Comparison of ENCODE assay signal across 21 mouse cellular contexts in genomic region chr17:42908136-42908535, GRCm38 (mm10). TPM values are rescaled to one million over a fixed set of nuclear protein-coding genes. Genes with fewer than 3 reads are reported as not detected.
A peak's percentile ranks its signal among the peaks of the same experiment; 100 is the strongest.
DNase-seq lines count a peak whose midpoint lies in the region; ATAC-seq and TF ChIP-seq lines count a peak whose summit lies in the region.
"Had no signal": no experiment of that assay in that cellular context is flagged by ENCODE, and none has a peak within 500 bp of the region (broad histone marks: within the 10 kb centered on the region; RNA-seq: fewer than 3 reads in every experiment).

No protein-coding gene starts in this region.

- H3K27me3 ChIP-seq in ES-Bruce4 (ENCODE audit: control insufficient read depth, insufficient read depth, low read length, poor library complexity, severe bottlenecking): no peaks in the 10 kb centered on the region
- H3K27me3 ChIP-seq in intestine, postnatal 0 days (replicated peaks; ENCODE audit: control insufficient read depth, insufficient read depth, low read length): no peaks in the 10 kb centered on the region
- H3K27me3 ChIP-seq in kidney, embryonic 16.5 days (ENCODE audit: insufficient read depth, low read length): no peaks in the 10 kb centered on the region
- H3K27me3 ChIP-seq in small intestine, adult 2 months (ENCODE audit: control insufficient read depth, insufficient read depth, low read length): no peaks in the 10 kb centered on the region
- H3K27me3 ChIP-seq: embryonic facial prominence, embryonic 12.5 days had no signal

- ATAC-seq in intestine, postnatal 0 days: no peak
- no peak for ATAC-seq in kidney, embryonic 16.5 days (ENCODE audit: low FRiP score, low TSS enrichment)
- ATAC-seq: forebrain, postnatal 0 days; hindbrain, embryonic 16.5 days had no signal

- H3K9ac ChIP-seq in ES-Bruce4 (ENCODE audit: low read depth, poor library complexity, severe bottlenecking): no peak overlapping the region
- no peak overlapping the region for H3K9ac ChIP-seq in intestine, postnatal 0 days (ENCODE audit: low read depth, low read length)
- H3K9ac ChIP-seq in kidney, embryonic 16.5 days (replicated peaks; ENCODE audit: low read length): no peak overlapping the region
- H3K9ac ChIP-seq: embryonic facial prominence, embryonic 12.5 days; forebrain, postnatal 0 days; liver, embryonic 14.5 days had no signal

- no peaks in the 10 kb centered on the region for H3K36me3 ChIP-seq in ES-Bruce4 (ENCODE audit: control insufficient read depth, insufficient read depth, low read length, poor library complexity, severe bottlenecking)
- no peaks in the 10 kb centered on the region for H3K36me3 ChIP-seq in intestine, postnatal 0 days (ENCODE audit: control insufficient read depth, insufficient read depth)
- no peaks in the 10 kb centered on the region for H3K36me3 ChIP-seq in kidney, embryonic 16.5 days (ENCODE audit: insufficient read depth, low read length)
- H3K36me3 ChIP-seq in small intestine, adult 2 months (ENCODE audit: control insufficient read depth, insufficient read depth, low read length): no peaks in the 10 kb centered on the region
- H3K36me3 ChIP-seq: embryonic facial prominence, embryonic 12.5 days; hindbrain, embryonic 10.5 days had no signal

- H3K4me3 ChIP-seq in ES-Bruce4 (ENCODE audit: low read depth, low read length): no peak overlapping the region
- H3K4me3 ChIP-seq in intestine, postnatal 0 days (ENCODE audit: low read depth, low read length): no peak overlapping the region
- no peak overlapping the region for H3K4me3 ChIP-seq in kidney, embryonic 16.5 days (ENCODE audit: low read length)
- no peak overlapping the region for H3K4me3 ChIP-seq in small intestine, adult 2 months (ENCODE audit: low read depth, low read length)
- H3K4me3 ChIP-seq: embryonic facial prominence, embryonic 12.5 days; hindbrain, embryonic 10.5 days; left cerebral cortex, adult 2 months had no signal

- peaks cover 3% of the 10 kb centered on the region for H3K4me1 ChIP-seq in ES-Bruce4 (ENCODE audit: control insufficient read depth, insufficient read depth, low read length)
- H3K4me1 ChIP-seq in intestine, postnatal 0 days (replicated peaks; ENCODE audit: control insufficient read depth, insufficient read depth, low read length): no peaks in the 10 kb centered on the region
- H3K4me1 ChIP-seq in kidney, embryonic 16.5 days (ENCODE audit: insufficient read depth, low read length): peaks cover 29% of the 10 kb centered on the region
- H3K4me1 ChIP-seq in small intestine, adult 2 months (ENCODE audit: control insufficient read depth, insufficient read depth, insufficient read length, low read length): peaks cover 21% of the 10 kb centered on the region; the same call in 1 of the 2 replicates
- H3K4me1 ChIP-seq: embryonic facial prominence, embryonic 12.5 days; hindbrain, embryonic 10.5 days had no signal

- no peak overlapping the region for H3K4me2 ChIP-seq in intestine, postnatal 0 days (replicated peaks; ENCODE audit: low read depth)
- no peak overlapping the region for H3K4me2 ChIP-seq in kidney, embryonic 16.5 days (replicated peaks; ENCODE audit: low read depth, low read length)
- H3K4me2 ChIP-seq: embryonic facial prominence, embryonic 12.5 days; midbrain, embryonic 11.5 days had no signal

- DNase-seq in frontal cortex, postnatal 25 days (ENCODE audit: low spot score in 2 of 2): no peak
- no peak for DNase-seq in gastrocnemius, postnatal 4 days (ENCODE audit: low spot score in 2 of 2)
- DNase-seq in urinary bladder, adult 2 months (ENCODE audit: low spot score): no peak
- DNase-seq: adrenal gland, postnatal 10 days; cerebellum, adult 18-20 months; cerebellum, postnatal 14 days; forebrain, postnatal 0 days; gastrocnemius, postnatal 36 days; right cerebral cortex, adult 18-20 months; right cerebral cortex, postnatal 4 days; thymus, postnatal 14 days had no signal

- H3K9me3 ChIP-seq in ES-Bruce4 (replicated peaks; ENCODE audit: control insufficient read depth, insufficient read depth, low read length, poor library complexity, severe bottlenecking): no peaks in the 10 kb centered on the region; the same call in 1 of the 2 replicates
- H3K9me3 ChIP-seq in intestine, postnatal 0 days (ENCODE audit: control insufficient read depth): no peaks in the 10 kb centered on the region
- H3K9me3 ChIP-seq in kidney, embryonic 16.5 days (ENCODE audit: low read length): no peaks in the 10 kb centered on the region
- H3K9me3 ChIP-seq: embryonic facial prominence, embryonic 12.5 days; hindbrain, embryonic 10.5 days had no signal

- H3K27ac ChIP-seq in ES-Bruce4 (ENCODE audit: insufficient read depth, low read length): peak overlapping the region; percentile 60; the same call in 1 of the 2 replicates
- H3K27ac ChIP-seq in intestine, postnatal 0 days (ENCODE audit: low read depth, low read length): peak overlapping the region; percentile 72
- H3K27ac ChIP-seq in kidney, embryonic 16.5 days (ENCODE audit: low read length): peak overlapping the region; percentile 94
- peak overlapping the region; percentile 92 for H3K27ac ChIP-seq in small intestine, adult 2 months (ENCODE audit: insufficient read depth, low read depth, low read length)
- H3K27ac ChIP-seq: embryonic facial prominence, embryonic 12.5 days; hindbrain, embryonic 10.5 days; left cerebral cortex, adult 2 months; liver, embryonic 14.5 days had no signal

- TF ChIP-seq EP300 in ES-Bruce4 (IDR thresholded peaks at IDR 0.05; ENCODE audit: insufficient read depth, low read depth, low read length): no peak

- no peak for TF ChIP-seq CTCF in ES-Bruce4 (IDR thresholded peaks at IDR 0.05; ENCODE audit: low read depth, low read length)
- no peak for TF ChIP-seq CTCF in intestine, postnatal 0 days (IDR thresholded peaks at IDR 0.05; ENCODE audit: low read depth)
- TF ChIP-seq CTCF in small intestine, adult 2 months (IDR thresholded peaks at IDR 0.05; ENCODE audit: extremely low read depth, insufficient read length, insufficient replicate concordance, low read depth, low read length): no peak

- 65% methylated on average over 3 of the region's 3 CpGs for WGBS in intestine, postnatal 0 days
- WGBS in kidney, embryonic 16.5 days: 79% methylated on average over 3 of the region's 3 CpGs
- 26% methylated on average over 3 of the region's 3 CpGs for WGBS in small intestine, adult 2 months

- no peak for TF ChIP-seq POLR2A in ES-Bruce4 (IDR thresholded peaks at IDR 0.05; ENCODE audit: insufficient read depth, low read length)
- TF ChIP-seq POLR2A in small intestine, adult 2 months (IDR thresholded peaks at IDR 0.05; ENCODE audit: low read depth, low read length): no peak

RNA-seq across cellular contexts. Expression of gene Cd2ap, which starts 31.7 kb away (rescaled TPM):
- 151 and 158 TPM in 2 replicates for polyA plus RNA-seq in ES-Bruce4 (2011; ENCODE audit: insufficient read depth, insufficient read length, low read depth, missing spikeins)
- polyA plus RNA-seq in intestine, postnatal 0 days (2015; fragmentation: Nextera tagmentation; extraction: Ambion mirVana): 37.4 and 42.6 TPM in 2 replicates
- 28.8 and 35.4 TPM in 2 replicates for polyA plus RNA-seq in kidney, embryonic 16.5 days (2015; fragmentation: Nextera tagmentation; extraction: Ambion mirVana)
- polyA plus RNA-seq in small intestine, adult 2 months (2012; rRNA removed): 8.3 and 17.9 TPM in 2 replicates
- total RNA-seq in gastrocnemius, postnatal 4 days (2021): 10 to 100 TPM; 35.0 to 37.1 TPM
- 47.0 and 52.4 TPM in 2 replicates for polyA plus RNA-seq in urinary bladder, adult 2 months (2012; rRNA removed)
